Mouse (Mus musculus): ENCODE results near the gene 4930524B15Rik. TPM values are rescaled to one million over a fixed set of nuclear protein-coding genes. Genes with fewer than 3 reads are reported as not detected.

4930524B15Rik gene
- polyA plus RNA-seq (2015; fragmentation: Nextera tagmentation; extraction: Ambion mirVana), result 0.10 and 0.18 TPM in 2 replicates

GRCm38 (mm10) chr11:31965256-31966134 is at the start of gene 4930524B15Rik:
4930524B15Rik (plus strand) TSS chr11:31965592.
- ATAC-seq (replicated peaks; ENCODE audit: low FRiP score, low read depth), result 0 out of 2 replicates have a peak, but pooled peaks have one; percentile 21
- 45% methylated on average over 49 of the region's 49 CpGs for WGBS
- H3K9ac ChIP-seq (ENCODE audit: low read depth, low read length), result 0 out of 2 replicates have a peak within 1 kb of the TSS, but pooled peaks have one; percentile 32

GRCm38 (mm10) chr11:31917769-31918168 is 47.6 kb upstream of the 4930524B15Rik start:
- H3K4me1 ChIP-seq (replicated peaks; ENCODE audit: insufficient read depth, low read length), result no peaks in the 10 kb centered on the region
- no peak for TF ChIP-seq CTCF (IDR thresholded peaks at IDR 0.05; ENCODE audit: low read depth)
- ATAC-seq (replicated peaks; ENCODE audit: low FRiP score, low read depth), result no peak
- H3K9me3 ChIP-seq (replicated peaks; ENCODE audit: low read length), result no peaks in the 10 kb centered on the region
- WGBS, result 100% methylated on average over 1 of the region's 1 CpGs
- H3K27me3 ChIP-seq (ENCODE audit: insufficient read depth, low read length), result no peaks in the 10 kb centered on the region
- H3K36me3 ChIP-seq (ENCODE audit: insufficient read depth, low read length), result peaks cover 4% of the 10 kb centered on the region; the same call in 1 of the 2 replicates
- DNase-seq (ENCODE audit: low spot score), result no peak
- no peak overlapping the region for H3K4me2 ChIP-seq (ENCODE audit: low read length)
- no peak overlapping the region for H3K27ac ChIP-seq
- H3K4me3 ChIP-seq (replicated peaks; ENCODE audit: low read depth, low read length), result no peak overlapping the region
- H3K9ac ChIP-seq (ENCODE audit: low read depth, low read length), result no peak overlapping the region

More at GRCm38 (mm10) chr11:31965256-31966134, at the start of gene 4930524B15Rik:
- Histone ChIP-seq H3K9me3 (replicated peaks; ENCODE audit: low read length) (no peaks in the 10 kb centered on the region), H3K27ac (no peak within 1 kb of the TSS), H3K4me1 (replicated peaks; ENCODE audit: insufficient read depth, low read length) (no peaks in the 10 kb centered on the region), H3K4me2 (ENCODE audit: low read length) (peak within 1 kb of the TSS; percentile 46), H3K27me3 (ENCODE audit: insufficient read depth, low read length) (no peaks in the 10 kb centered on the region), H3K4me3 (replicated peaks; ENCODE audit: low read depth, low read length) (peak within 1 kb of the TSS; percentile 6; the same call in 1 of the 2 replicates), H3K36me3 (ENCODE audit: insufficient read depth, low read length) (no peaks in the 10 kb centered on the region)
- TF ChIP-seq CTCF (IDR thresholded peaks at IDR 0.05; ENCODE audit: low read depth), result no peak
- no peak for DNase-seq (ENCODE audit: low spot score)

GRCm38 (mm10) chr11:31930051-31930450 is 35.3 kb upstream of the 4930524B15Rik start:
- ATAC-seq (replicated peaks; ENCODE audit: low FRiP score, low read depth), result no peak
- 95% methylated on average over 10 of the region's 10 CpGs for WGBS
- H3K4me2 ChIP-seq (ENCODE audit: low read length), result no peak overlapping the region
- H3K27me3 ChIP-seq (ENCODE audit: insufficient read depth, low read length), result no peaks in the 10 kb centered on the region
- no peaks in the 10 kb centered on the region for H3K9me3 ChIP-seq (replicated peaks; ENCODE audit: low read length)
- H3K4me3 ChIP-seq (replicated peaks; ENCODE audit: low read depth, low read length), result no peak overlapping the region
- H3K4me1 ChIP-seq (replicated peaks; ENCODE audit: insufficient read depth, low read length), result no peaks in the 10 kb centered on the region
- H3K27ac ChIP-seq, result no peak overlapping the region
- TF ChIP-seq CTCF (IDR thresholded peaks at IDR 0.05; ENCODE audit: low read depth), result no peak
- no peak overlapping the region for H3K9ac ChIP-seq (ENCODE audit: low read depth, low read length)
- no peak for DNase-seq (ENCODE audit: low spot score)
- H3K36me3 ChIP-seq (ENCODE audit: insufficient read depth, low read length), result peaks cover 34% of the 10 kb centered on the region

GRCm38 (mm10) chr11:31935652-31936051 is 29.7 kb upstream of the 4930524B15Rik start:
- WGBS, result 49% methylated on average over 4 of the region's 4 CpGs
- Histone ChIP-seq H3K9ac (ENCODE audit: low read depth, low read length) (no peak overlapping the region), H3K27me3 (ENCODE audit: insufficient read depth, low read length) (no peaks in the 10 kb centered on the region), H3K4me3 (replicated peaks; ENCODE audit: low read depth, low read length) (no peak overlapping the region), H3K9me3 (replicated peaks; ENCODE audit: low read length) (no peaks in the 10 kb centered on the region), H3K36me3 (ENCODE audit: insufficient read depth, low read length) (peaks cover 11% of the 10 kb centered on the region), H3K27ac (no peak overlapping the region), H3K4me1 (replicated peaks; ENCODE audit: insufficient read depth, low read length) (no peaks in the 10 kb centered on the region), H3K4me2 (ENCODE audit: low read length) (no peak overlapping the region)
- no peak for TF ChIP-seq CTCF (IDR thresholded peaks at IDR 0.05; ENCODE audit: low read depth)
- no peak for DNase-seq (ENCODE audit: low spot score)
- no peak for ATAC-seq (replicated peaks; ENCODE audit: low FRiP score, low read depth)

- no peak overlapping the region for H3K9ac ChIP-seq (ENCODE audit: low read depth, low read length)
- no peaks in the 10 kb centered on the region for H3K9me3 ChIP-seq (replicated peaks; ENCODE audit: low read length)
- DNase-seq (ENCODE audit: low spot score) (no peak), ATAC-seq (replicated peaks; ENCODE audit: low FRiP score, low read depth) (no peak)
- H3K36me3 ChIP-seq (ENCODE audit: insufficient read depth, low read length), result 0 out of 2 replicates have a peak, but pooled peaks cover 3% of the 10 kb centered on the region
- H3K4me2 ChIP-seq (ENCODE audit: low read length), result no peak overlapping the region
- no peak for TF ChIP-seq CTCF (IDR thresholded peaks at IDR 0.05; ENCODE audit: low read depth)
- no peaks in the 10 kb centered on the region for H3K27me3 ChIP-seq (ENCODE audit: insufficient read depth, low read length)
- H3K4me1 ChIP-seq (replicated peaks; ENCODE audit: insufficient read depth, low read length), result no peaks in the 10 kb centered on the region
- H3K4me3 ChIP-seq (replicated peaks; ENCODE audit: low read depth, low read length), result no peak overlapping the region
- 87% methylated on average over 10 of the region's 10 CpGs for WGBS
- no peak overlapping the region for H3K27ac ChIP-seq
Observed at GRCm38 (mm10) chr11:31936910-31937525, 28.4 kb upstream of the 4930524B15Rik start.

GRCm38 (mm10) chr11:31940898-31941639 is 24.3 kb upstream of the 4930524B15Rik start:
- no peak overlapping the region for H3K9ac ChIP-seq (ENCODE audit: low read depth, low read length)
- H3K27me3 ChIP-seq (ENCODE audit: insufficient read depth, low read length), result no peaks in the 10 kb centered on the region
- no peak overlapping the region for H3K4me2 ChIP-seq (ENCODE audit: low read length)
- no peak for DNase-seq (ENCODE audit: low spot score)
- H3K36me3 ChIP-seq (ENCODE audit: insufficient read depth, low read length), result no peaks in the 10 kb centered on the region
- H3K27ac ChIP-seq, result no peak overlapping the region
- no peaks in the 10 kb centered on the region for H3K4me1 ChIP-seq (replicated peaks; ENCODE audit: insufficient read depth, low read length)
- WGBS, result 75% methylated on average over 13 of the region's 13 CpGs
- no peaks in the 10 kb centered on the region for H3K9me3 ChIP-seq (replicated peaks; ENCODE audit: low read length)
- ATAC-seq (replicated peaks; ENCODE audit: low FRiP score, low read depth), result no peak
- H3K4me3 ChIP-seq (replicated peaks; ENCODE audit: low read depth, low read length), result no peak overlapping the region
- TF ChIP-seq CTCF (IDR thresholded peaks at IDR 0.05; ENCODE audit: low read depth), result no peak
